Comparison of ENCODE assay signal across 27 mouse cellular contexts in the genomic region with DNA sequence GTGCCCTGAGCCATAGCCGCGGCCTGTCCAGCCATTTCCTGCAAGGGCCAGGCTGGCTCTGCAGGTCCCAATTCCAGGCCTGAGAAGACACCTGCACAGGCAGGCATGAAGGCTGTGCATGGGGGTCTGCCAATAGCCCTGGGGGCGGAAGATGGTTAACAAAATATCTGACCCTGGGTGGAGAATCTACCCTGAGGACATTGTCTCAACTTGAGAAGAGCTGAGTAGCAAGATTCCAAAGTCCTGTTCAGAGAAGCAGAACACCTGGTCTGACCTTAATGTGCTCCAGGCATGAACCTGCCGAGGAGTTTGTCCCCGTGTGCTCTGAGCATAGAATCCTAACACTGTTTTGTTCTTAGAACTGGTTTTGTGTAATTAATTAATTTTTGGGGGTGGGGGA.
DNase-seq lines count a peak whose midpoint lies in the region; ATAC-seq lines count a peak whose summit lies in the region.
"Had no signal": no experiment of that assay in that cellular context is flagged by ENCODE, and none has a peak within 500 bp of the region (broad histone marks: within the 10 kb centered on the region; RNA-seq: fewer than 3 reads in every experiment).

No protein-coding gene starts in this region.

- no peak overlapping the region for H3K4me2 ChIP-seq in kidney, embryonic 16.5 days (replicated peaks; ENCODE audit: low read depth, low read length)
- H3K4me2 ChIP-seq in midbrain, embryonic 15.5 days = no peak overlapping the region
- H3K4me2 ChIP-seq in hindbrain, embryonic 13.5 days = no peak overlapping the region
- H3K4me2 ChIP-seq: embryonic facial prominence, embryonic 15.5 days; forebrain, embryonic 12.5 days; heart, embryonic 12.5 days; hindbrain, embryonic 15.5 days; liver, embryonic 11.5 days; lung, embryonic 15.5 days had no signal

- no peaks in the 10 kb centered on the region for H3K9me3 ChIP-seq in kidney, embryonic 16.5 days (ENCODE audit: low read length)
- H3K9me3 ChIP-seq in midbrain, embryonic 15.5 days = no peaks in the 10 kb centered on the region
- no peaks in the 10 kb centered on the region for H3K9me3 ChIP-seq in hindbrain, embryonic 13.5 days
- H3K9me3 ChIP-seq: embryonic facial prominence, embryonic 10.5 days; embryonic facial prominence, embryonic 15.5 days; forebrain, embryonic 12.5 days; heart, embryonic 12.5 days; hindbrain, embryonic 15.5 days; lung, embryonic 15.5 days; midbrain, embryonic 10.5 days had no signal

- peak; percentile 90 for ATAC-seq in kidney, embryonic 16.5 days (ENCODE audit: low FRiP score, low TSS enrichment)
- ATAC-seq in midbrain, embryonic 15.5 days (replicated peaks) = no peak
- no peak for ATAC-seq in hindbrain, embryonic 13.5 days (ENCODE audit: low FRiP score)
- ATAC-seq: CD4-positive, CD25-positive, alpha-beta regulatory T cell, adult 4 months; inflammation-experienced regulatory T-cells, adult 6 months; midbrain, embryonic 16.5 days had no signal

- H3K36me3 ChIP-seq in kidney, embryonic 16.5 days (ENCODE audit: insufficient read depth, low read length) = no peaks in the 10 kb centered on the region; the same call in 1 of the 2 replicates
- no peaks in the 10 kb centered on the region; the same call in 1 of the 2 replicates for H3K36me3 ChIP-seq in midbrain, embryonic 15.5 days (replicated peaks)
- peaks cover 23% of the 10 kb centered on the region for H3K36me3 ChIP-seq in hindbrain, embryonic 13.5 days

- no peak overlapping the region for H3K4me3 ChIP-seq in kidney, embryonic 16.5 days (ENCODE audit: low read length)
- no peak overlapping the region for H3K4me3 ChIP-seq in midbrain, embryonic 15.5 days
- no peak overlapping the region for H3K4me3 ChIP-seq in hindbrain, embryonic 13.5 days
- H3K4me3 ChIP-seq: embryonic facial prominence, embryonic 10.5 days; embryonic facial prominence, embryonic 15.5 days; forebrain, embryonic 12.5 days; heart, embryonic 12.5 days; hindbrain, embryonic 15.5 days; lung, embryonic 15.5 days; midbrain, embryonic 10.5 days had no signal

- peak; percentile 27 for DNase-seq in forelimb bud, embryonic 11.5 days (ENCODE audit: low read depth, low spot score)
- DNase-seq in kidney, adult 18-20 months = peak; percentile 75
- peak; percentile 76 to 89 for DNase-seq in kidney, postnatal 36 days
- no peak for DNase-seq in cerebellum, adult 18-20 months
- DNase-seq: cerebellum, adult 8-10 months; cerebellum, postnatal 25 days; gastrocnemius, postnatal 14 days; heart, adult 18-20 months; layer of hippocampus, postnatal 36 days; right cerebral cortex, adult 18-20 months; spleen, adult 18-20 months; thymus, postnatal 4 days had no signal

- H3K9ac ChIP-seq in kidney, embryonic 16.5 days (replicated peaks; ENCODE audit: low read length) = no peak overlapping the region
- H3K9ac ChIP-seq in midbrain, embryonic 15.5 days = no peak overlapping the region
- H3K9ac ChIP-seq in hindbrain, embryonic 13.5 days = no peak overlapping the region
- H3K9ac ChIP-seq: embryonic facial prominence, embryonic 15.5 days; forebrain, embryonic 12.5 days; heart, embryonic 12.5 days; hindbrain, embryonic 15.5 days; lung, embryonic 15.5 days had no signal

- no peaks in the 10 kb centered on the region for H3K27me3 ChIP-seq in kidney, embryonic 16.5 days (ENCODE audit: insufficient read depth, low read length)
- H3K27me3 ChIP-seq in midbrain, embryonic 15.5 days (replicated peaks) = no peaks in the 10 kb centered on the region
- no peaks in the 10 kb centered on the region for H3K27me3 ChIP-seq in hindbrain, embryonic 13.5 days
- H3K27me3 ChIP-seq: embryonic facial prominence, embryonic 15.5 days; forebrain, embryonic 12.5 days; heart, embryonic 12.5 days; hindbrain, embryonic 15.5 days; lung, embryonic 15.5 days had no signal

- 65% methylated on average over 5 of the region's 5 CpGs for WGBS in kidney, embryonic 16.5 days
- 89% methylated on average over 5 of the region's 5 CpGs for WGBS in midbrain, embryonic 15.5 days
- 97% methylated on average over 5 of the region's 5 CpGs for WGBS in hindbrain, embryonic 13.5 days

- H3K27ac ChIP-seq in kidney, embryonic 16.5 days (ENCODE audit: low read length) = peak overlapping the region; percentile 80
- H3K27ac ChIP-seq in midbrain, embryonic 15.5 days = no peak overlapping the region
- H3K27ac ChIP-seq in hindbrain, embryonic 13.5 days = no peak overlapping the region
- H3K27ac ChIP-seq: embryonic facial prominence, embryonic 10.5 days; embryonic facial prominence, embryonic 15.5 days; forebrain, embryonic 12.5 days; hindbrain, embryonic 15.5 days; lung, embryonic 15.5 days; midbrain, embryonic 10.5 days; stomach, postnatal 0 days had no signal

- H3K4me1 ChIP-seq in kidney, embryonic 16.5 days (ENCODE audit: insufficient read depth, low read length) = peaks cover 12% of the 10 kb centered on the region; the same call in 1 of the 2 replicates
- H3K4me1 ChIP-seq in midbrain, embryonic 15.5 days = no peaks in the 10 kb centered on the region
- no peaks in the 10 kb centered on the region for H3K4me1 ChIP-seq in hindbrain, embryonic 13.5 days (replicated peaks)
- H3K4me1 ChIP-seq: embryonic facial prominence, embryonic 15.5 days; forebrain, embryonic 12.5 days; hindbrain, embryonic 15.5 days; midbrain, embryonic 10.5 days had no signal

Comparison
In these comparisons a context has a peak if more than half of its experiments do, and no peak if none do; other contexts are left out.
1. DNase-seq: peak in forelimb bud, embryonic 11.5 days (single experiment), kidney, adult 18-20 months (single experiment) and kidney, postnatal 36 days (2 of 2); none in cerebellum, adult 18-20 months (0 of 2).